Mouse (Mus musculus): ENCODE data around the gene Plekho2. TPM values are rescaled to one million over a fixed set of nuclear protein-coding genes. Genes with fewer than 3 reads are reported as not detected.

Gene Plekho2
- polyA plus RNA-seq, 1 experiment from 2014 or later = 11.2 TPM

GRCm38 (mm10) chr9:65572837-65573236, 7.0 kb downstream of the Plekho2 start:
- DNase-seq (ENCODE audit: low spot score) (no peak), ATAC-seq (replicated peaks; ENCODE audit: insufficient number of reproducible peaks, low FRiP score, low TSS enrichment, low read depth) (no peak)
- H3K27me3 ChIP-seq (ENCODE audit: control insufficient read depth, insufficient read depth, low read length) = no peaks in the 10 kb centered on the region

DNA sequence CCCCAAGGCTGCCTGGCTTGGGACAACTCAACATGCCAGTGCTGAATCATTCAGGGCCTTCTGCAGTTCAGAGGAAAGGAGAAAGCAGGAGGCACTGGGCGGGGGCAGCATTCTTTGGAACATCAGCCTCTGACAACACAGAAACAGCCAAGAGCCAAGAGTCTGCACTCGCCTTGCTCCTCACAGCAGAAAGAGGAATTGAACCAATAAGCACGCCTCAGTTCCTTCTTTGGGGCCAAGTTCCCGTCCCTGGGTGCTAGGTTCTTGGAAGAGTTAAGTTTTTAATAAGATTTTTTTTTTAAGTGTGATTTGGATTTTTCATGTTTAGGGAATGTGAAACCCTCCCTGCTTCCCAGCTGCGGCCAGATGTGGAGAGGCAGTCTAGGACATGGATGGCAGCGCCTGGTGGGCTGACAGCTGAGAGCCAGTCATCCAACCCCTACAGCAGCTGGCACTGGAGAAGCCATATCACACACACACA, 10.3 kb downstream of the Plekho2 start:
- 82% methylated on average over 6 of the region's 6 CpGs for WGBS
- DNase-seq (ENCODE audit: low spot score) = no peak
- Histone ChIP-seq H3K4me3 (ENCODE audit: low read depth, low read length) (no peak overlapping the region), H3K9me3 (replicated peaks; ENCODE audit: control insufficient read depth, low read length) (no peaks in the 10 kb centered on the region), H3K4me1 (ENCODE audit: control insufficient read depth, insufficient read depth, low read length) (no peaks in the 10 kb centered on the region; the same call in 1 of the 2 replicates), H3K27ac (replicated peaks; ENCODE audit: low read depth, low read length) (no peak overlapping the region), H3K27me3 (ENCODE audit: control insufficient read depth, insufficient read depth, low read length) (no peaks in the 10 kb centered on the region), H3K9ac (replicated peaks; ENCODE audit: low read length) (no peak overlapping the region), H3K4me2 (ENCODE audit: low read depth, low read length) (no peak overlapping the region), H3K36me3 (replicated peaks; ENCODE audit: control insufficient read depth, insufficient read depth, low read depth, low read length) (no peaks in the 10 kb centered on the region; the same call in none of the 2 replicates)
- ATAC-seq (replicated peaks; ENCODE audit: insufficient number of reproducible peaks, low FRiP score, low TSS enrichment, low read depth) = no peak

More at GRCm38 (mm10) chr9:65572837-65573236, 7.0 kb downstream of the Plekho2 start:
- Histone ChIP-seq H3K9ac (replicated peaks; ENCODE audit: low read length) (no peak overlapping the region), H3K4me3 (ENCODE audit: low read depth, low read length) (no peak overlapping the region), H3K9me3 (replicated peaks; ENCODE audit: control insufficient read depth, low read length) (no peaks in the 10 kb centered on the region), H3K27ac (replicated peaks; ENCODE audit: low read depth, low read length) (no peak overlapping the region), H3K36me3 (replicated peaks; ENCODE audit: control insufficient read depth, insufficient read depth, low read depth, low read length) (no peaks in the 10 kb centered on the region; the same call in none of the 2 replicates), H3K4me1 (ENCODE audit: control insufficient read depth, insufficient read depth, low read length) (no peaks in the 10 kb centered on the region; the same call in 1 of the 2 replicates), H3K4me2 (ENCODE audit: low read depth, low read length) (no peak overlapping the region)
- 79% methylated on average over 6 of the region's 6 CpGs for WGBS

DNA sequence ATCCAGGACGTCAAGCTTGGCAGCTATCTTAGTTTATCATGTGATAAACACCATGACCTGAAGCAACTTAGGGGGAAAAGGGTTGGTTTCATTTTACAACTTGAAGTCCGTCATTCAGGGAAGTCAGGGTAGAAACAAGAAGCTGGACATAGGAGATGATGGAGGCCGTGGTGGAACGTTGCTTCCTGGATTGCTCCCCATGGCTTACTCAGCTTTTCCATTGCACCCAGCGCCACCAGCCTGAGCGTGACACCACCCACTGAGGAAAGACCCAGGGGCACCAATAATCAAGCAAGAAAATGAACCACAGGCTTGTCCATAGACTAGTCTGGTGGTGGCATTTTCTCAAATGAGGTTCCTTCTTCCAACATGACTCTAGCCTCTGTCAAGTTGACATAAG, 11.1 kb downstream of the Plekho2 start:
- WGBS = 90% methylated on average over 6 of the region's 6 CpGs
- DNase-seq (ENCODE audit: low spot score) (no peak), ATAC-seq (replicated peaks; ENCODE audit: insufficient number of reproducible peaks, low FRiP score, low TSS enrichment, low read depth) (no peak)
- Histone ChIP-seq H3K36me3 (replicated peaks; ENCODE audit: control insufficient read depth, insufficient read depth, low read depth, low read length) (no peaks in the 10 kb centered on the region; the same call in none of the 2 replicates), H3K4me2 (ENCODE audit: low read depth, low read length) (no peak overlapping the region), H3K9me3 (replicated peaks; ENCODE audit: control insufficient read depth, low read length) (no peaks in the 10 kb centered on the region), H3K9ac (replicated peaks; ENCODE audit: low read length) (no peak overlapping the region), H3K4me3 (ENCODE audit: low read depth, low read length) (no peak overlapping the region), H3K4me1 (ENCODE audit: control insufficient read depth, insufficient read depth, low read length) (no peaks in the 10 kb centered on the region; the same call in 1 of the 2 replicates), H3K27ac (replicated peaks; ENCODE audit: low read depth, low read length) (no peak overlapping the region), H3K27me3 (ENCODE audit: control insufficient read depth, insufficient read depth, low read length) (no peaks in the 10 kb centered on the region)

DNA sequence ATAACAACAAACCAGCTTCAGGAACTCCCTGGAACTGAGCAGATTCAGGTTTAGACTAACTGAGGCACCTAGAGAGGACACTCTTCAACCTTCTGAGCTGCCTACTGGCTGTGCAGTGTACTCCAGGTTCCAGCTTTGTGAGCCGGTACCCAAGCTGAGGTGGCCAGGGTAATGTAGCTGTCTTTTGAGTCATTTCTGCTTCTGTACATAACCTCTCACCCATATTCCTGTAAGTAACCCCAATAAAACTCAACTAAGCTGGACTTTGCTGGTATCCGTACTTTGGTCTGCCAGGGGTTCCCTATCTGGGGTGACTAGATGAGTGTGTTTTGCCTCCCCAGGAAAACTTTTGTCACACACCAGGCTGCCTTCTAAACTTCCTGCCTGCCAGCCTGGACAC, 15.1 kb downstream of the Plekho2 start:
- H3K9me3 ChIP-seq (replicated peaks; ENCODE audit: control insufficient read depth, low read length) = no peaks in the 10 kb centered on the region
- H3K9ac ChIP-seq (replicated peaks; ENCODE audit: low read length) = no peak overlapping the region
- no peak for DNase-seq (ENCODE audit: low spot score)
- no peak overlapping the region for H3K4me3 ChIP-seq (ENCODE audit: low read depth, low read length)
- no peak overlapping the region for H3K4me2 ChIP-seq (ENCODE audit: low read depth, low read length)
- 91% methylated on average over 2 of the region's 2 CpGs for WGBS
- no peaks in the 10 kb centered on the region for H3K36me3 ChIP-seq (replicated peaks; ENCODE audit: control insufficient read depth, insufficient read depth, low read depth, low read length)
- H3K4me1 ChIP-seq (ENCODE audit: control insufficient read depth, insufficient read depth, low read length) = peaks cover 3% of the 10 kb centered on the region; the same call in 1 of the 2 replicates
- ATAC-seq (replicated peaks; ENCODE audit: insufficient number of reproducible peaks, low FRiP score, low TSS enrichment, low read depth) = no peak
- H3K27ac ChIP-seq (replicated peaks; ENCODE audit: low read depth, low read length) = no peak overlapping the region
- H3K27me3 ChIP-seq (ENCODE audit: control insufficient read depth, insufficient read depth, low read length) = no peaks in the 10 kb centered on the region

DNA sequence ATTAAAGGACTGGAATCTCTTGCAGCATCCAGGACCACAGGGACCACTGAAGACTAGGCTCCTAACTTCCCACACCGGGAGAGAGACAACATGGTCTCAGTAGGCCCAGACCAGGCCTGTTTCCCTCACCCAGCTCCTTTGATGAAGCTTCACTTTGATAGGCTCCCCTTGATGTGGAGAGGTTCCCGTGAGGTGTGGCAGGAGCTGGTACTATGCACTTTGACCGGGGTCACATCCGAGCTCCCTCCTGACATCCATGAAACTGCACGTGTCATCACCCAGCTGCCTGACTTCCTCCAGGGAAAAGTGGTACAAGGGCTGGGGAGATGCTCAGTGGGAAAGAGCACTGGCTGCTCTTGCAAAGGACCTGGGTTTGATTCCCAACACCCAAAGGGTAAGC, 16.8 kb downstream of the Plekho2 start:
- no peak overlapping the region for H3K4me2 ChIP-seq (ENCODE audit: low read depth, low read length)
- DNase-seq (ENCODE audit: low spot score) = no peak
- no peak overlapping the region for H3K9ac ChIP-seq (replicated peaks; ENCODE audit: low read length)
- H3K4me3 ChIP-seq (ENCODE audit: low read depth, low read length) = no peak overlapping the region
- H3K9me3 ChIP-seq (replicated peaks; ENCODE audit: control insufficient read depth, low read length) = no peaks in the 10 kb centered on the region
- no peak for ATAC-seq (replicated peaks; ENCODE audit: insufficient number of reproducible peaks, low FRiP score, low TSS enrichment, low read depth)
- WGBS = 95% methylated on average over 5 of the region's 5 CpGs
- no peaks in the 10 kb centered on the region; the same call in 1 of the 2 replicates for H3K36me3 ChIP-seq (replicated peaks; ENCODE audit: control insufficient read depth, insufficient read depth, low read depth, low read length)
- H3K27me3 ChIP-seq (ENCODE audit: control insufficient read depth, insufficient read depth, low read length) = no peaks in the 10 kb centered on the region
- peaks cover 3% of the 10 kb centered on the region; the same call in 1 of the 2 replicates for H3K4me1 ChIP-seq (ENCODE audit: control insufficient read depth, insufficient read depth, low read length)
- H3K27ac ChIP-seq (replicated peaks; ENCODE audit: low read depth, low read length) = no peak overlapping the region

DNA sequence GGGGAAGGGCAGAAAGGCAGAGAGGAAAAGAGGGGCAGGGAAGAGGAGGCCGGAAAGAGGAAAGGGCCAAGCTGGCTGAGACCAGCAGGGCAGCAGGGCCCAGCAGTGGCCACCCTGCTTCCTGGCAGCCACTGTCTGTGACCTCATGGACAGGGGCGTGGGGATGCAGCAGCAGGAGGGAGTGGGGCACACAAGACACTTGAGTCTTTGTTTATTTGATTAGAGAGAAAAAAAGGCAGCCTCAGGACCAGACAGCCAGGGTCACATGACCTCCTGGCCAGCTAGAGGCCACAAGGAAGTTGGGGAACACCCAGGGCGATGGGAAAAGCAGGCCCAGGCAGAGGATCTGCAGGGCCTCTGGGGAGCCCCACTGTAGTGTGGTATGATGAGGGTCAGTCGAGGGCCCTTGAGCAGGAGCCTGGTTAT, 17.7 kb downstream of the Plekho2 start:
- peaks cover 3% of the 10 kb centered on the region; the same call in 1 of the 2 replicates for H3K4me1 ChIP-seq (ENCODE audit: control insufficient read depth, insufficient read depth, low read length)
- DNase-seq (ENCODE audit: low spot score) (no peak), ATAC-seq (replicated peaks; ENCODE audit: insufficient number of reproducible peaks, low FRiP score, low TSS enrichment, low read depth) (0 out of 2 replicates have a peak, but pooled peaks have one; percentile 50)
- H3K27me3 ChIP-seq (ENCODE audit: control insufficient read depth, insufficient read depth, low read length) = no peaks in the 10 kb centered on the region
- no peaks in the 10 kb centered on the region; the same call in 1 of the 2 replicates for H3K36me3 ChIP-seq (replicated peaks; ENCODE audit: control insufficient read depth, insufficient read depth, low read depth, low read length)
- peak overlapping the region; percentile 25; the same call in 1 of the 2 replicates for H3K27ac ChIP-seq (replicated peaks; ENCODE audit: low read depth, low read length)
- H3K4me3 ChIP-seq (ENCODE audit: low read depth, low read length) = no peak overlapping the region
- no peaks in the 10 kb centered on the region for H3K9me3 ChIP-seq (replicated peaks; ENCODE audit: control insufficient read depth, low read length)
- H3K4me2 ChIP-seq (ENCODE audit: low read depth, low read length) = no peak overlapping the region
- WGBS = 23% methylated on average over 4 of the region's 4 CpGs
- H3K9ac ChIP-seq (replicated peaks; ENCODE audit: low read length) = no peak overlapping the region; the same call in 1 of the 2 replicates

DNA sequence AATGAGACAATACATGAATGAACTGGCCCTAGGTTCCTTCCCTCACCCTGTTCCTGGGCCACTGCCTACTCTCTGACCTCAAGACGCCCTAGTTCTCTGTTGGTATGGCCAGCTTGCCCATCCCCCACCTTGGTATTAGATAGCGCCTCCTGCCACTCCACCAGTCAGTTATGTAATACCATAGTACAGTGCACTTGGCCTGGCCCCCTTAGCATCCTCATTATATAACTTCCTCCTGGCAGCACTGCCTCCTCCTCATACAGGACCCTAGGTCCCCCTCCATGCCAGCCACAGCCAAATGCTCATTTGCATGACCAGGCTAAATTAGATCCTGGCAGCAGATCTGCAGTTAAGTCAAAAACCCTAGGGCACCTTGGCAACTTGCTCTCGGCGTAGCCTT, 18.8 kb downstream of the Plekho2 start:
- ATAC-seq (replicated peaks; ENCODE audit: insufficient number of reproducible peaks, low FRiP score, low TSS enrichment, low read depth) = 0 out of 2 replicates have a peak, but pooled peaks have one; percentile 15
- no peak overlapping the region for H3K4me2 ChIP-seq (ENCODE audit: low read depth, low read length)

GRCm38 (mm10) chr9:65558806-65559205, 21.0 kb downstream of the Plekho2 start:
- 93% methylated on average over 6 of the region's 6 CpGs for WGBS
- no peaks in the 10 kb centered on the region for H3K9me3 ChIP-seq (replicated peaks; ENCODE audit: control insufficient read depth, low read length)
- H3K27ac ChIP-seq (replicated peaks; ENCODE audit: low read depth, low read length) = no peak overlapping the region
- H3K4me3 ChIP-seq (ENCODE audit: low read depth, low read length) = no peak overlapping the region
- no peaks in the 10 kb centered on the region for H3K27me3 ChIP-seq (ENCODE audit: control insufficient read depth, insufficient read depth, low read length)
- no peak overlapping the region for H3K9ac ChIP-seq (replicated peaks; ENCODE audit: low read length)
- ATAC-seq (replicated peaks; ENCODE audit: insufficient number of reproducible peaks, low FRiP score, low TSS enrichment, low read depth) (no peak), DNase-seq (ENCODE audit: low spot score) (no peak)
- H3K4me1 ChIP-seq (ENCODE audit: control insufficient read depth, insufficient read depth, low read length) = peaks cover 7% of the 10 kb centered on the region; the same call in 1 of the 2 replicates
- no peaks in the 10 kb centered on the region; the same call in 1 of the 2 replicates for H3K36me3 ChIP-seq (replicated peaks; ENCODE audit: control insufficient read depth, insufficient read depth, low read depth, low read length)
- H3K4me2 ChIP-seq (ENCODE audit: low read depth, low read length) = no peak overlapping the region

More for the DNA sequence above, 18.8 kb downstream of the Plekho2 start:
- no peak for DNase-seq (ENCODE audit: low spot score)
- H3K4me1 ChIP-seq (ENCODE audit: control insufficient read depth, insufficient read depth, low read length) = peaks cover 3% of the 10 kb centered on the region; the same call in 1 of the 2 replicates
- H3K9me3 ChIP-seq (replicated peaks; ENCODE audit: control insufficient read depth, low read length) = no peaks in the 10 kb centered on the region
- H3K27ac ChIP-seq (replicated peaks; ENCODE audit: low read depth, low read length) = no peak overlapping the region
- no peak overlapping the region for H3K9ac ChIP-seq (replicated peaks; ENCODE audit: low read length)
- WGBS = 79% methylated on average over 4 of the region's 4 CpGs
- no peaks in the 10 kb centered on the region for H3K27me3 ChIP-seq (ENCODE audit: control insufficient read depth, insufficient read depth, low read length)
- H3K36me3 ChIP-seq (replicated peaks; ENCODE audit: control insufficient read depth, insufficient read depth, low read depth, low read length) = no peaks in the 10 kb centered on the region; the same call in 1 of the 2 replicates
- H3K4me3 ChIP-seq (ENCODE audit: low read depth, low read length) = no peak overlapping the region
